Mouse (Mus musculus): ENCODE results near the gene Acvr1.

GRCm38 (mm10) chr2:58518517-58518916 is 48.4 kb downstream of the Acvr1 start:
- no peak for TF ChIP-seq CTCF (IDR thresholded peaks at IDR 0.05; ENCODE audit: borderline replicate concordance, control insufficient read depth, extremely low read depth, insufficient read depth, low read length, poor library complexity)
- no peak for TF ChIP-seq POLR2A (IDR thresholded peaks at IDR 0.05; ENCODE audit: control insufficient read depth, extremely low read depth, insufficient read depth, low read length, poor library complexity)
